Comparison of ENCODE assay signal across 21 mouse cellular contexts in genomic region chr10:25403813-25404701, GRCm38 (mm10). TPM values are rescaled to one million over a fixed set of nuclear protein-coding genes. Genes with fewer than 3 reads are reported as not detected.
DNase-seq lines count a peak whose midpoint lies in the region; ATAC-seq and TF ChIP-seq lines count a peak whose summit lies in the region.
"Had no signal": no experiment of that assay in that cellular context is flagged by ENCODE, and none has a peak within 500 bp of the region (broad histone marks: within the 10 kb centered on the region; RNA-seq: fewer than 3 reads in every experiment).

No protein-coding gene starts in this region.

- in situ Hi-C loops in CH12.LX (cut with MboI; ENCODE audit: low pct_ligation_motif_present, low pct_unique_long_range_greater_than_20kb, low sequenced_read_pairs) = loop anchor here (5.0 kb wide), 1 partner anchor 127 kb away; no protein-coding TSS in a partner anchor

- H3K4me2 ChIP-seq in CH12.LX (ENCODE audit: insufficient read depth, low read depth, poor library complexity, severe bottlenecking) = peak overlapping the region; percentile 25
- H3K4me2 ChIP-seq in midbrain, embryonic 13.5 days (replicated peaks) = no peak overlapping the region
- no peak overlapping the region for H3K4me2 ChIP-seq in hindbrain, embryonic 14.5 days (replicated peaks)
- H3K4me2 ChIP-seq: heart, embryonic 13.5 days; midbrain, embryonic 12.5 days had no signal

- TF ChIP-seq POLR2A in CH12.LX (IDR thresholded peaks at IDR 0.05; ENCODE audit: low read depth, low read length) = no peak
- no peak for TF ChIP-seq POLR2A in cerebellum, adult 2 months (IDR thresholded peaks at IDR 0.05; ENCODE audit: borderline replicate concordance, insufficient read depth, low read length)

- H3K27ac ChIP-seq in gastrocnemius, adult 2 months = peak overlapping the region; percentile 24; the same call in 1 of the 2 replicates
- H3K27ac ChIP-seq in CH12.LX (ENCODE audit: insufficient read depth, low read depth) = no peak overlapping the region
- no peak overlapping the region for H3K27ac ChIP-seq in cerebellum, adult 2 months (ENCODE audit: insufficient read depth, low read length)
- no peak overlapping the region for H3K27ac ChIP-seq in midbrain, embryonic 13.5 days
- H3K27ac ChIP-seq in hindbrain, embryonic 14.5 days = no peak overlapping the region
- H3K27ac ChIP-seq: heart, embryonic 13.5 days; hindbrain, embryonic 10.5 days; liver, embryonic 14.5 days; midbrain, embryonic 12.5 days had no signal

- peak overlapping the region; percentile 33 for H3K9ac ChIP-seq in CH12.LX (ENCODE audit: insufficient read depth, low read depth)
- no peak overlapping the region for H3K9ac ChIP-seq in midbrain, embryonic 13.5 days (replicated peaks)
- no peak overlapping the region for H3K9ac ChIP-seq in hindbrain, embryonic 14.5 days
- H3K9ac ChIP-seq: forebrain, postnatal 0 days; heart, embryonic 13.5 days; liver, embryonic 14.5 days; midbrain, embryonic 12.5 days had no signal

- no peak overlapping the region for H3K4me3 ChIP-seq in gastrocnemius, adult 2 months
- H3K4me3 ChIP-seq in CH12.LX (replicated peaks in 1 of 3; ENCODE audit: low read depth in 2 of 3, low read length in 2 of 3, poor library complexity in 1 of 3) = no peak overlapping the region
- H3K4me3 ChIP-seq in cerebellum, adult 2 months (replicated peaks; ENCODE audit: insufficient read depth, low read depth, low read length) = no peak overlapping the region
- H3K4me3 ChIP-seq in midbrain, embryonic 13.5 days (replicated peaks) = no peak overlapping the region
- H3K4me3 ChIP-seq in hindbrain, embryonic 14.5 days (replicated peaks; ENCODE audit: low read length) = no peak overlapping the region
- H3K4me3 ChIP-seq: heart, embryonic 13.5 days; hindbrain, embryonic 10.5 days; midbrain, embryonic 12.5 days; myocyte had no signal

- DNase-seq in gastrocnemius, adult 2 months = no peak
- DNase-seq in gastrocnemius, postnatal 4 days (ENCODE audit: low spot score in 2 of 2) = no peak
- DNase-seq in CH12.LX (ENCODE audit: extremely low read depth) = peak; percentile 65
- peak; percentile 34 for DNase-seq in splenic B cell, adult 2 months (ENCODE audit: low read depth, low spot score)
- DNase-seq in cerebellum, adult 2 months = no peak
- DNase-seq in hindbrain, embryonic 14.5 days (ENCODE audit: low spot score) = no peak
- DNase-seq: adrenal gland, adult 8-10 months; cerebellum, adult 9-10 months; forebrain, postnatal 0 days; gastrocnemius, postnatal 25 days; kidney, postnatal 14 days; lung, postnatal 14 days; right cerebral cortex, postnatal 14 days had no signal

- 80% methylated on average over 15 of the region's 15 CpGs for WGBS in cerebellum, adult 2 months
- WGBS in midbrain, embryonic 13.5 days = 81% methylated on average over 15 of the region's 15 CpGs
- 81% methylated on average over 15 of the region's 15 CpGs for whole genome bisulfite sequencing in hindbrain, embryonic 14.5 days

- peak; percentile 39; the same call in 1 of the 2 replicates for TF ChIP-seq EP300 in CH12.LX (IDR thresholded peaks at IDR 0.05; ENCODE audit: low read length)

- H3K79me2 ChIP-seq in CH12.LX (replicated peaks; ENCODE audit: control insufficient read depth, extremely low read depth, insufficient read depth, poor library complexity, severe bottlenecking) = no peaks in the 10 kb centered on the region

- dilution Hi-C loops in CH12.LX (cut with MboI; ENCODE audit: extremely low pct_ligation_motif_present, extremely low pct_unique_long_range_greater_than_20kb, low sequenced_read_pairs) = no loop called here

- H3K27me3 ChIP-seq in CH12.LX (replicated peaks) = no peaks in the 10 kb centered on the region
- H3K27me3 ChIP-seq in splenic B cell, adult 2 months (ENCODE audit: control insufficient read depth, insufficient read depth, low read length, poor library complexity, severe bottlenecking) = no peaks in the 10 kb centered on the region
- H3K27me3 ChIP-seq in cerebellum, adult 2 months (ENCODE audit: control insufficient read depth, insufficient read depth, low read length) = no peaks in the 10 kb centered on the region
- no peaks in the 10 kb centered on the region for H3K27me3 ChIP-seq in midbrain, embryonic 13.5 days
- H3K27me3 ChIP-seq in hindbrain, embryonic 14.5 days (ENCODE audit: control insufficient read depth, insufficient read depth, low read length) = no peaks in the 10 kb centered on the region
- H3K27me3 ChIP-seq: heart, embryonic 13.5 days; midbrain, embryonic 12.5 days had no signal

- intact Hi-C loops in gastrocnemius, adult 2 months (cut with DNase I) = no loop called here

- ATAC-seq in inflammation-experienced regulatory T-cells, adult 6 months = peak; percentile 22
- ATAC-seq in midbrain, embryonic 13.5 days = no peak
- no peak for ATAC-seq in hindbrain, embryonic 14.5 days (ENCODE audit: low FRiP score)
- ATAC-seq: forebrain, postnatal 0 days; intestine, postnatal 0 days had no signal

- H3K36me3 ChIP-seq in CH12.LX (replicated peaks in 1 of 2; ENCODE audit: control insufficient read depth in 1 of 2, insufficient read depth in 1 of 2, low read length in 1 of 2) = peaks cover 0 to 11% of the 10 kb centered on the region in 2 experiments
- H3K36me3 ChIP-seq in splenic B cell, adult 2 months (ENCODE audit: control insufficient read depth, insufficient read depth, low read length, poor library complexity, severe bottlenecking) = no peaks in the 10 kb centered on the region
- no peaks in the 10 kb centered on the region for H3K36me3 ChIP-seq in midbrain, embryonic 13.5 days
- H3K36me3 ChIP-seq in hindbrain, embryonic 14.5 days (replicated peaks; ENCODE audit: control insufficient read depth, insufficient read depth) = no peaks in the 10 kb centered on the region
- H3K36me3 ChIP-seq: heart, embryonic 13.5 days; hindbrain, embryonic 10.5 days; midbrain, embryonic 12.5 days had no signal

- no peaks in the 10 kb centered on the region for H3K9me3 ChIP-seq in CH12.LX (replicated peaks; ENCODE audit: low read length)
- no peaks in the 10 kb centered on the region for H3K9me3 ChIP-seq in midbrain, embryonic 13.5 days
- H3K9me3 ChIP-seq in hindbrain, embryonic 14.5 days (ENCODE audit: control insufficient read depth, low read length) = no peaks in the 10 kb centered on the region
- H3K9me3 ChIP-seq: heart, embryonic 13.5 days; hindbrain, embryonic 10.5 days; midbrain, embryonic 12.5 days had no signal

- no peak for TF ChIP-seq RAD21 in CH12.LX (IDR thresholded peaks at IDR 0.05; ENCODE audit: low read depth, low read length)

- no peak for TF ChIP-seq CTCF in gastrocnemius, adult 2 months (IDR thresholded peaks at IDR 0.05)
- no peak for TF ChIP-seq CTCF in CH12.LX (conservative IDR thresholded peaks at IDR 0.05 in 1 of 2, IDR thresholded peaks at IDR 0.05 in 1 of 2; ENCODE audit: low read depth in 2 of 2, low read length in 2 of 2)
- no peak for TF ChIP-seq CTCF in cerebellum, adult 2 months (IDR thresholded peaks at IDR 0.05; ENCODE audit: borderline replicate concordance, insufficient read depth, low read depth, low read length)

- peaks cover 18 to 98% of the 10 kb centered on the region in 2 experiments for H3K4me1 ChIP-seq in CH12.LX (ENCODE audit: control insufficient read depth in 1 of 2, insufficient read depth in 2 of 2)
- no peaks in the 10 kb centered on the region for H3K4me1 ChIP-seq in cerebellum, adult 2 months (ENCODE audit: control insufficient read depth, insufficient read depth, low read length)
- 0 out of 2 replicates have a peak, but pooled peaks cover 4% of the 10 kb centered on the region for H3K4me1 ChIP-seq in midbrain, embryonic 13.5 days (replicated peaks)
- no peaks in the 10 kb centered on the region for H3K4me1 ChIP-seq in hindbrain, embryonic 14.5 days (replicated peaks; ENCODE audit: control insufficient read depth, insufficient read depth, low read length)
- H3K4me1 ChIP-seq: hindbrain, embryonic 10.5 days had no signal

TF ChIP-seq in CH12.LX, 34 proteins besides CTCF, POLR2A, EP300 and RAD21:
- TF ChIP-seq ELF1 (IDR thresholded peaks at IDR 0.05; ENCODE audit: low read depth, low read length) (0 out of 2 replicates have a peak, but pooled peaks have one; percentile 21), CHD1 (IDR thresholded peaks at IDR 0.05; ENCODE audit: low read depth, low read length) (no peak), SMC3 (IDR thresholded peaks at IDR 0.05; ENCODE audit: low read depth, low read length) (no peak), BHLHE40 (IDR thresholded peaks at IDR 0.05; ENCODE audit: low read depth, low read length) (peak; percentile 18; the same call in 1 of the 2 replicates), ETS1 (conservative IDR thresholded peaks at IDR 0.05; ENCODE audit: low read depth, low read length) (no peak; the same call in 1 of the 2 replicates), MYC (IDR thresholded peaks at IDR 0.05; ENCODE audit: low read depth, low read length) (peak; percentile 80; the same call in 1 of the 2 replicates), ZNF384 (IDR thresholded peaks at IDR 0.05; ENCODE audit: low read depth, low read length) (peak; percentile 73), HCFC1 (IDR thresholded peaks at IDR 0.05; ENCODE audit: low read depth, low read length) (no peak)

RNA-seq across cellular contexts. Expression of gene Epb41l2, which starts 44.5 kb away (rescaled TPM):
- total RNA-seq in gastrocnemius, adult 2 months (2021) = 10 to 100 TPM; 25.3 to 31.4 TPM
- total RNA-seq in gastrocnemius, postnatal 4 days (2021) = 100 to 1,000 TPM; 169 to 187 TPM
- total RNA-seq in CH12.LX (2012; rRNA removed) = 20.6 and 24.3 TPM in 2 replicates
- 25.9 and 28.4 TPM in 2 replicates for total RNA-seq in CH12.LX (2014; rRNA removed)
- polyA plus RNA-seq in CH12.LX (2012; ENCODE audit: insufficient read length, low read depth) = 65.0 and 71.2 TPM in 2 replicates
- polyA plus RNA-seq in inflammation-experienced regulatory T-cells, adult 6 months (2017; shearing (Covaris generic)) = 10 to 100 TPM; 14.8 to 20.7 (median 18.3) TPM
- 42.3 and 46.5 TPM in 2 replicates for polyA plus RNA-seq in cerebellum, adult 2 months (2012; rRNA removed)
- 21.7 and 25.6 TPM in 2 replicates for polyA plus RNA-seq in midbrain, embryonic 13.5 days (2015; fragmentation: Nextera tagmentation; extraction: Ambion mirVana)
- polyA plus RNA-seq in hindbrain, embryonic 14.5 days (2014; fragmentation: Nextera tagmentation; extraction: Ambion mirVana) = 31.0 and 32.6 TPM in 2 replicates

Comparison
In these comparisons a context has a peak if more than half of its experiments do, and no peak if none do; other contexts are left out.
1. DNase-seq: peak in CH12.LX (single experiment) and splenic B cell, adult 2 months (single experiment); none in gastrocnemius, adult 2 months (single experiment), gastrocnemius, postnatal 4 days (0 of 2), cerebellum, adult 2 months (0 of 2) and hindbrain, embryonic 14.5 days (single experiment).